Mouse (Mus musculus): ENCODE measurements around the gene Tubg2.

DNA sequence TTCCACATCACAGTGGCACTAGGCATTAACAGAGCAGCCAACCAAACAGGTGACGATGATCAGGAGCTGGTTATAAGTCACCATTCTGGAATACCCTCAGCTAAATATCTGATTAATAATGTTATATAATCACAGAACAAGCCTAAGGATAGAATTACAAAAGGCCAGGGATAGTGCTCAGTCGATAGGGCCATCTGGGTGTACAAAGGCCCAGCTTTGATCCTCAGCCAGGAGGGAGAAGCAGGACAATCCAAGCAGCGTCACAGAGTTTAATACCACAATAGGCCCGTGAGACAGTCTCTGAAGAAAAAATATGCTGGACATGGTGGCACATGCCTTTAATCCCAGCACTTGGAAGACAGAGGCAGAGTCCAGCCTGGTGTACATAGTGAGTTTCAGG lies 46.4 kb upstream of the Tubg2 start:
- no peak for TF ChIP-seq CHD2 (IDR thresholded peaks at IDR 0.05; ENCODE audit: low read depth, low read length)
- no peak for TF ChIP-seq MAFK (IDR thresholded peaks at IDR 0.05; ENCODE audit: insufficient read depth, low read depth, low read length)
- no peak for TF ChIP-seq ZNF384 (IDR thresholded peaks at IDR 0.05; ENCODE audit: low read depth, low read length)
- TF ChIP-seq ZC3H11A (IDR thresholded peaks at IDR 0.05; ENCODE audit: borderline replicate concordance, low read depth, low read length), result no peak

All from ES-E14 (cell line).